Mouse (Mus musculus): Measurements from ENCODE around the gene Acly.
A peak's percentile ranks its signal among the peaks of the same experiment; 100 is the strongest.

DNA sequence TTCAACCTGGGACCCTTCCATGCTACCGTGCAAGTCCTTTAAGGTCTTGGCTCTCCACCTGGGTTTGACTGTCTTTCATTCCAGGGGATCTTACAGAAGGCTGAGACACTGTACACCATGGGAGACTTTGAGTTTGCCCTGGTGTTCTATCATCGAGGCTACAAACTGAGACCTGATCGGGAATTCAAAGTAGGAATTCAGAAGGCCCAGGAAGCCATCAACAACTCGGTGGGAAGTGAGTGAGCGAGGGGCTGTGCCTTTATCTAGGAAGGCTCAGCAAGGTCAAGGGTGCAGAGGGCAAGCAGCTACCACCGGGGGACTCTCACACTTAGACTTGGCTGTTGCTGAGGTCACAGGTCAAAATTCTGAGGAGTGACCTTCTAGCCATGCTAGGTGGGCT lies 22.3 kb upstream of the Acly start:
- TF ChIP-seq CTCF (conservative IDR thresholded peaks at IDR 0.05; ENCODE audit: low read length) (no peak), NANOG (IDR thresholded peaks at IDR 0.05; ENCODE audit: borderline replicate concordance, low read length) (peak; percentile 99), POU5F1 (IDR thresholded peaks at IDR 0.05; ENCODE audit: borderline replicate concordance, low read length) (no peak)
